Mouse (Mus musculus): Measurements from ENCODE around the gene Ndufs2.
"Not testable (repeated sequence)": the region's sequence is repeated elsewhere in the genome, so short reads cannot be mapped to it uniquely, and the experiment has no call there.

Gene Ndufs2

DNA sequence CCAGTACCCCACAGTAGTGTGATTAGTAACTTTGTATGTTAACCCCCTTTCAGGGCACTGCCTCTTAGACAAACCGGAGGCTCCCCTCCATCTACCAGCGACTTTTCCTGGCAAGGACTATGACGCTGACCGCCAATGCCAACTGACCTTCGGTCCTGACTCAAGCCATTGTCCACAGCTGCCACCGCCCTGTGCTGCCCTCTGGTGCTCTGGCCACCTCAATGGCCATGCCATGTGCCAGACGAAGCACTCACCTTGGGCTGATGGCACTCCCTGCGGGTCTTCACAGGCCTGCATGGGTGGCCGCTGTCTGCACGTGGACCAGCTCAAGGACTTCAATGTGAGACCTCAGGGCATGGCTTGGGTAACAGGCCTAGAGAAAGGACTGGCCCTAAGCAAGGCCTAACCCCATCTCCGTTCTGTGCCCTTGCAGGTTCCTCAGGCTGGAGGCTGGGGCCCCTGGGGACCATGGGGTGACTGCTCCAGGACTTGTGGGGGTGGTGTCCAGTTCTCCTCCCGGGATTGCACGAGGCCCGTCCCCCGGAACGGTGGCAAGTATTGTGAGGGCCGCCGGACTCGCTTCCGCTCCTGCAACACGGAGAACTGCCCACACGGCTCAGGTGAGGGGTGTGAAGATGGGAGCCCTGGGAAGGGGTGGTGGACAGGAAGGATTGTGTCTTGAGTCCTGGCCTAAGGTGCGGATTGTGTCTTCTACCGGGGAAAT, 5.1 kb upstream of the Ndufs2 start:
- no peak for DNase-seq (ENCODE audit: low read depth in 1 of 2, low spot score in 2 of 2)

DNA sequence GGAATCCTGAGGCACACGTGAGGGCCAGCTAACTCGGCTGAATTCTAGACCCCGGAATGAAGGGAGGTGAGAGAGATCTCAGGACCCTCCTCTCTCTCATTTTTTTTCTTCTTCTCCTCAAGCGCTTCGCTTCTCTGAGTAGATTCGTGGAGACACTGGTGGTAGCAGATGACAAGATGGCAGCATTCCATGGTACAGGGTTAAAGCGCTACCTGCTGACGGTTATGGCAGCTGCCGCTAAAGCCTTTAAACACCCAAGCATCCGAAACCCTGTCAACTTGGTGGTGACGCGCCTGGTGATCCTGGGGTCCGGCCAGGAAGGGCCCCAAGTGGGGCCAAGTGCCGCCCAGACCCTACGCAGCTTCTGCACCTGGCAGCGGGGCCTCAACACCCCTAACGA, 1.2 kb upstream of the Ndufs2 start:
- no peak for DNase-seq (ENCODE audit: low read depth in 1 of 2, low spot score in 2 of 2)

DNA sequence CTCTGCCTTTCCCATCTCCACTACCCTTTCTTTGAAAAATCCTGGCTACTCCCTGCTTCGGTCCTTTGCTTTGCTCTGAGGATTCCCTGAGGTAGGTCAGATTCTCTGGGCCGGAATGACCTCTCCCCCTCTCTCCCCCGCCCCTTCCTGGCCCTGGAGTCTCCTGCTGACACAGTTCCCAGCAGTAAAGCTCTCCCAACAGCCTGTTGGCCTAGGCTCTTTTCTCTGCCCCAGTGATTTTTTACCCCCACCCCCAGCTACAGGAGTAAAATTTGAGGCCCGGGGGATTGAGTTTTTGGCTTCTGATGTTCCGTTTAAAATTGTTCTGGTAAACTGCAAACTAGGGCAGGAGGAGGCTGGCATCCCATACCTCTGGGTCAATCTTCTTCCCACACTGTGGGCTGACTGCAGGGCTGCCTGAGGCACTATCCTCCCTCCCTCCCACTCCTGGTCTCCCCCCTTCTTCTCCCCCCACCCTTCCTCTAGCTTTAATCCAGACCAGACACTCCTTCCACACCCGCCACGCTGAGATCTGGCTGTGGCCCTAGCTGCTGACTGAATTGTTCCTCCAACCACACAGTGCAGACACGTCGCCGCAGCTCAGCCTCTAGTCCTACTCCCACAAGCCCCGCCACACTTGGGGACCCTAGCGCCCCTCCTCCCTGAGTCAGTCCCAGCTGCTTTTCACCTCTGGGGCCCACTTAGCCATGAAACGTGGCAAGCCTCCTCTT, 571 bp upstream of the Ndufs2 start:
- DNase-seq (ENCODE audit: low read depth in 1 of 2, low spot score in 2 of 2): no peak

DNA sequence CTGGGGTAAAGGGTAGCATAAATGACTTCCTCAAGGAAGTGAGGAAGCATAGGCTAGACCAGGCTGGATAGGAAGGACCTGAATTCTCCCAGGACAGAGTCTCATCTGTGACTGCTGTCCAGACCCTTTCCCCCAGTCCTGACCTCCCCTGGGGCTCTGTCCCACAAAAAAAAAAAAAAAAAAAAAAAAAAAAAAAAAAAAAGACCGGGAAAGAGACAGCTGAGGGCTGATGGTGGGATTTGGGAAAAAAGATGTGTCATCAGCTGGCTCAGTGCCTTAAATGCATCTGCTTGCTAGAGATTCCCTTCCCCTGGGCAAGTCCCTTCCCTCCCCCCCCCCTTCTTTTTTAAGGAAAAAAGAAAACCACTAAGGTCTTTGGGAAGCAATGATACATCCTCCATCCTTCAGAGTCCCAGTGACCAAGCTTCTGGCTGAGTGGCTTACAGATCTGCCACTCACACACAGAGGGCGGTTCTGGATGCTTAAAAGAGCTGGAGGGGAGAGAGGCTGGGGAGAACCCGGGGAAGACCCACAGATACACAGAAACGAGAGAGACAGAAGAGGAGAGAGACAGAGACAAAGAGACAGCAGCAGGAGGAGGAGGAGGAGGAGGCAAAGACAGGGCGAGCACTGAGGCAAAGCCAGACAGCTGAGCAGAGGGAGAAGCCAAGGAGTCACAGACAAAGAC, 1.1 kb downstream of the Ndufs2 start, which contains the start of gene Adamts4:
Adamts4 (plus strand) TSS at position 509 of the 688 bp plus-strand sequence.
- no peak for DNase-seq (ENCODE audit: low read depth in 1 of 2, low spot score in 2 of 2)

DNA sequence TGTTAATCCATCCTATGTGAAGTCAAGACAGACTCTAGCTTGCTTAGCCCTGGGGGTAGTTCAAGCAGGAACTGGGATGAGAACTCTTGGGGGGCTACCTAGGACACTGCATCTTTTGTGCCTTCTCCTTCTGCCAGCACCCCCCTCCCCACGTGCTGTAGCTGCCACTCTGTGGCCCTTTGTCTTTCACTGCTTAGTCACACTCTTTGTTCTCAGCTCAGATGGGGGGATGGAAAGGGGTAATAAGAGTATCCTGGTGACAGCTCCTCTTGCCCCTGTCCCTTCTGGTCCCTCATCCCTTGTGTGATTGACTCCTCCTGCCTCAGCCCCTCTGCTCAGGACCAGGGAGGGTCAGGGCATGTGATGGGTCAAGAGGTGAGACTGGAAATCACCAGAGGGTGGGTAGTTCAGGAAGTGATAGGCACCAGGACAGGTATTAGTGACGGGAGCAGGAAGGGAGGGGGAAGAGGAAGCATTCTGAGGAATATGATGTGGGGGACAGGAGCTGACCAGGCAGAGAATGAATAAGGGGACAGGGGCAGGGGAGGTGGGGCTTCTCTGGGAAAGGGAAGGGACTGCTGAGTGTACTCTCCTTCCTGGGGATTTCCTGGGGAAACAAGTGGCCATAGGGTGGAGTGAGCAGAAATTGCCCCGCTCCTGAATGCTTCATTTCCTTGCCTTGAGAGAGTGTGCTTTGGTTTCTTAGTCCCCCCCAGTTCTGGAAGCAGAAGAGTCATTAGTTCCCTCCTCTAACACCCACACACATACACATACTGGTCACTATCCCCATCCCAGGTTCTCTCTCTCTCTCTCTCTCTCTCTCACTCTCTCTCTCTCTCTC, 2.6 kb downstream of the Ndufs2 start:
- no peak for DNase-seq (ENCODE audit: low read depth in 1 of 2, low spot score in 2 of 2)

DNA sequence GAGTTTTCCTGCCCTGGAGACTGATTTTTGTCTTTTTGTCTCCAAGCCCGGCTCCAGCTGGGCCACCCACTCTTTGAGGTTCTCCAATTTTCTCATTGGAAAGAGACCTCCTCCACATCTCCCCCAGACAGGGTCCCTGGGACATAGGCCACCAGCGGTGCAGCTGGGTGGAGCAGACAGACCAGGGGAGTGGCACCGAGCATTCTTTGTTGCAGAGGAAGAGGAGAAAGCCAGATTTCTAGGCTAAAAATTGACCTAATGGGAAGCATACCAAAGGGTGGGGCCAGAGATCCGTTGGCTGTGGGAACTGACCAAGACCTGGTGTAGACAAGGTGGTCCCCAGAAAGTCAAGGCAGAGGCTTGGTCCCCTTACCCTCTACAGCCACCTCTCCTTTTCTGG, 3.3 kb downstream of the Ndufs2 start:
- DNase-seq (ENCODE audit: low read depth in 1 of 2, low spot score in 2 of 2): no peak

DNA sequence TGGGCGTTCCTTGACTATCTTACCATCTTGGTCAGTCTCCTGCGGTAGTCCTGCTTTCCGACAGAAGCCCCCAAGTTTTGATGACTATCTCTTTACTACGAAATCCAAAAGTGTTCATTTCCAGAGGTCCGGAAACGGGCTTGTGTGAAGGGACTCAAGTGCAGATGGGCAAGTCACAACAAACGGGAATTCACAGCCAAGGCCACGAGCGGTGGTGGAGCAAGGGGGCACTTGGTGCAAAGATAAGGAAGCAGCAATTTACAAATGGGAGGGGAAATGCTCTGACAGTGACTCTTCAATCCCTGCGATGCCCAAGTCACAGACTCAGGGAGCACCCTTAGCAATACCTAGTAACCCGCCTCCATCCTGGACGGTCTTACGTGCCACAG, 3.7 kb downstream of the Ndufs2 start:
- no peak for DNase-seq (ENCODE audit: low read depth in 1 of 2, low spot score in 2 of 2)

DNA sequence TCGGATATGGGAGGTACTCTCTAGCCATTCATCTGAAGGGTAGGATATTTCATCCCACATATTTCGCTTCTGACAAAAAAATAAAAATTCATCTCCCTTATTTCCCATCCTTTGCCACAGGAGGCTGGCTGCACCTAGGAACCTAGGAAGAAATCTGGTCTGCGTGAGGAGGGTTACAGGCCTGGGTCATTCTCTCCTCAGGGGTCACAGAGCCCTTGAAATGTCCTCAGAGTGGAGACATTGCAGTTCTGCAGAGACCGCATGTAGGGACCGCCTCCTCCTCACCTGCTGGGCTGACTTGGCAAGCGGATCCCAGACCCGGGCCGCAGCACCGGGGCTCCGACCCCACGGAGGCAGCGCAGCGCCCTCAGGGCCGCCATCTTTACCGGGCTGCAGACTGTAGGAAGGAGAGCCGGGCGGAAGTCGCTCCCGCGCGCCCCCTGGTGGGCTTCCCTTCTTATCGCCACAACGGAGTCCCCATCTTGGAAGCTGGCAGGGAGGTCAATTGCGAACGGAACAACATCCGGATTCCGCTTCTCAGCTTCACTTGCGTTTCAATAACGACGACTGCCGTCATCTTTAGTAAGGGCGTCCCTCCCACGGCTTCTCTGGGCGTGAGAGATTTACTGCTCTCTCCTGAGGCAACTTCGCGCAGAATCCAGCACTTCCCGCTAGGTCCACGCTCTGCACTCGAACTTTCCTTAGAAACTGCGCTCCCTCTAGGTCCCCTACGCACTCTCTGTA, 4.3 kb downstream of the Ndufs2 start:
- DNase-seq (ENCODE audit: low read depth in 1 of 2, low spot score in 2 of 2): peak; percentile 93 to 95

DNA sequence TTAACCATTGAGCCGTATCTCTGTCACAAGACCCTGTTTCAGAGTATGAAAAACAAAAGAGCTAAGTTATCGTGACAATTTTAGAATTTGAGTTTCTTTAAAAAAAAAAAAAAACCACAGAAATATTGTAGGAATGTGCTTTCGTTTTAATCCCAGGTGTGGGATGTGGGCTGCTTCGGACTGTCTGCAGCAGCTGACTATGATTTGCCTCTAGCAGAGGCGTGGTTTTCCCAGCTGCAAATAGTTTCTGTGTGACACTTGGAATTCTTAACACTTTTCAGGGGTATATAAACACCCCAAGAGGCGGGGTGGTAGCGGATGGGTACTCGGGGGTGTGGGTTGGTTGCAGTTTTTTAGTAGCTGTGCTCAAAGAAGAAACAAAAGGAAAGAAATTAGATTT, 5.8 kb downstream of the Ndufs2 start:
- no peak for DNase-seq (ENCODE audit: low read depth in 1 of 2, low spot score in 2 of 2)

DNA sequence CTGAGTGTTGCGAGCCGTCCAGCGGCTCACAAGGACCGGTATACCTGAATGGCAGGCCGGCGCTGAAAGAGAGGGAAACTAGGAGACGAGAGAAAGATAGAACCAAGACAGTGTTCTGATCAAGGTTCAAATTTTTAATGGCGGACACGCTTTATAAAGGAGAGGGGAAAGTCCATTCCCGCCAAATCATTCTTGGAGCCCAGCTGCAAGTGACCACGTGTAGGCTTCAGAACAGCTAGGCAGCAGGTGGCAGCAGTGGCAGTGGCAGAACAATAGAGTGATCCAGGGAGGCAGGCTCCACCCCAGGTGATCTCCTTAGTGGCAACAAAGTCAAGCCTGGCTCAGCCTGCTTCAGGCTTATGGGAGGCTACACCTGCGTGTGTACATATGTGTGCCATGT, 9.2 kb downstream of the Ndufs2 start:
- not testable (repeated sequence) for DNase-seq (ENCODE audit: low read depth in 1 of 2, low spot score in 2 of 2)

DNA sequence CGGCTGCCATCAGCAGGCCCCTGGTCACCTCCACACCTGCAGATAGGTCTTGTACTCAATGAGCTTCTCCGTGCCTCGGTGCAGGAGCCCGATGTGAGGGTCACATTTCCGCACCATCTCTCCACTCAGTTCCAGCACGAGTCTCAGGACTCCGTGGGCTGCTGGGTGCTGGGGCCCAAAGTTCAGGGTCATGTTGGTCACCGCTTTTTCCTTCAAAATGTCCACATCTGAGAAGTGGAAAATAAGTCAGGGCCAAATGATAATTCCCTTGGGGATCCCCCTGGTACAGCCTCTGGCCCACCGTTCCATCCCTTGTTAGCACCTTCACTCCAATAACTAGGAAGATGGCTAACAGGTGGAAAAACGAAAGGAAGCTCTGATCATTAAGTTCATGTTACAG, 10.3 kb downstream of the Ndufs2 start:
- no peak for DNase-seq (ENCODE audit: low read depth in 1 of 2, low spot score in 2 of 2)

DNA sequence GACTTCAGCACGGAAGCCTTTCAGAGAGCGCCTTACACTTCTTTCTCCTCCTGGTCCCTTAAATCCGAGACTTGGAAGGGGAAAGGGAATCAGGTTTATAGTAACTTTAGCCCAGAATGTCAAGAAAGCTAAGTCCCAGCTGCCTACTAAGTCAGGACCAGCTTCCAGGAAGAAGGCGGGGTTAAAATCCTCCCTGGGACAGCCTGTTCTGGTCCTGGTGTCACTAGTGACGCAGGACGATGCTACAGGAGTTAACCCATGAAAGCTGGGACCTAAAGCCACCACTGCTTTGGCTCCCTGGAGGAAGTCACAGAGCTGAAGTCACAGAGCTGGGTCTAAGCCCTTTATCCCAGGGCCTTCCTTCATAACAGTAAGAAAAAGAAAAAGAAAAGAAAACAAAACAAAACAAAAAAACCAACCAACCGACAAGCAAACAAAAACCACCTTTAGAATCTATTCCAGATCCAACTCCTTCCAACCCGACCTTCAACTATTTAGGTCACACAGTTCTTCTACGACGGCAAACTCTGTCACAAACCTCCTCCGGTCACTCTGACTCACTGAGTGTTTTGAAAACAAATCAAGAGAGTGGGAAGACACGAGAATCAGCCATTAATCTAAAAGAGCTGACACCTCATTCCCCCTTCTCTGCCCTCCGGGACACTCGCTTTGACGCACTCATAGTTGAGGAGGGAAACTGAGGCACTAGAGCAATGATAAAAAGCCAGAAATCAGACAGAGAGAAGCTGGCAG, 11.0 kb downstream of the Ndufs2 start:
- DNase-seq (ENCODE audit: low read depth in 1 of 2, low spot score in 2 of 2): no peak

DNA sequence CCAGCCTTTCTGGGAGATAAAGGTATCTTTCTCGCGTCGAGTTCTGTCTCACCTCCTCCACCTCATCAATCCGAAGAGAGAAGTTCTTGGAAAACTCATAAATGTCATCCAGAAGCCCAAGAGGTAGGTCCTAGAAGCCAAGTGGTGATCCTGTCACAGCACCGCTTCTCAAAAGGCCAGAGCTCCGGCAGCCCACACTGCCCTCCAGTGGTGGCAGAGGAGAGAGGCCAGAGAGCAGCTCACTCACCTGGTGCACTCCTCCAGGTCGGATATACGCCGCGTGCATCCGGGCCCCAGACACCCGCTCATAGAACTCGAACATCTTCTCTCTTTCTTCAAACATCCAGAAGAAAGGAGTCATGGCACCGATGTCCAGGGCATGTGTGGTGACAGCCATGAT, 12.7 kb downstream of the Ndufs2 start:
- peak in 1 of 2 experiments; percentile 57 for DNase-seq (ENCODE audit: low read depth in 1 of 2, low spot score in 2 of 2)

DNA sequence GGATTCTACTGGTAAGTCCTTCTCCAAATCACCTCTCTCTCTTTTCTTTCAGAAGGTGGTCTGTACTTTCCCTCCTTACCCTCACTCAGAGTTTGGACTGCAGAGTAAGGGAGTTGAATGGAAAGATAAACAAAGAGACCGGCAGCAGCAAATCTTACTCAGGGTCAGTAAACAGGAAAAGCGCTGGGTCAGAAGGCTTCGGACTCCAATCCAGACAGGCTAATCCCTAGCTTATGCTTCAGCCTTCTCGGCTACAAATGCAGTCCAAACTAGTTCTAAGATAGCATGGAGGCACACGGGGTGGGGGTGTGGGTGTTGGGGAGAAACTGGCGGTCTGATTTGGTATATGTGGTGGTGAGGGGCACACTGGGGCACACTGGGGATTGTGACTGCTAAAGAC, 13.8 kb downstream of the Ndufs2 start:
- DNase-seq (ENCODE audit: low read depth in 1 of 2, low spot score in 2 of 2): no peak

DNA sequence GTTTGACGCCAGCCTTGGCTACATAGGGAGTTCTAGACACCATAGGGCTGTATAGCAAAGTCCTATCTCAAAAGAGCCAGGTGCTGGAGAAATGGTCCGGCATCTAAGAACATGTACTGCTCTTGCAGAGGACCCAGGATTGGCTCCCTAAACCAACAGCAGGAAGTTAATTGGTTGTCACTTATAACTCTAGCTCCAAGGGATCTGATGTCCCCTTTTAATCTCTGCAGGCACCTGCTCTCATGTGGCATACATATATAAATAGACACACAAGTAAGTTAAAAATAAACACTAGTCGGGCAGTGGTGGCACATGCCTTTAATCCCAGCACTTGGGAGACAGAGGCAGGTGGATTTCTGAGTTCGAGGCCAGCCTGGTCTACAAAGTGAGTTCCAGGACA, 15.4 kb downstream of the Ndufs2 start:
- no peak for DNase-seq (ENCODE audit: low read depth in 1 of 2, low spot score in 2 of 2)

DNA sequence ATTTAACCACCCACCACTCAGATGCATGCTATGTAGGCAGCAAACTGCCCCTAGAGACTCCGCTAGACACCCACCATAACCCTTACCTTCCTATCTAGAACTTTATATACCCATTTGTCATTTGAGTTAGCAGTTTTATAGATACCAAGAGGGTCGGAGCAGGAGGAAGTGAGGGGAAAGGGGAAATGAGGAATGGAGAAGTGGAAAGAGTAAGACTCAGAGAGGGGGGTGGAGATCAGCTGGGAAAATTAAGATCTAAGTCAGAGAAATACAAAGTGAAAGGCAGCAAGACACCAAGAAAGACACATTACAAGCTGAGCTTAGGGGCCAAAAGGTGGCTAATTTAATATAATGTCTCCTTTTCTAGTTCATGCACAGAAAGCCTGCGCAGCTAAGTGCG, 16.6 kb downstream of the Ndufs2 start:
- DNase-seq (ENCODE audit: low read depth in 1 of 2, low spot score in 2 of 2): no peak

DNA sequence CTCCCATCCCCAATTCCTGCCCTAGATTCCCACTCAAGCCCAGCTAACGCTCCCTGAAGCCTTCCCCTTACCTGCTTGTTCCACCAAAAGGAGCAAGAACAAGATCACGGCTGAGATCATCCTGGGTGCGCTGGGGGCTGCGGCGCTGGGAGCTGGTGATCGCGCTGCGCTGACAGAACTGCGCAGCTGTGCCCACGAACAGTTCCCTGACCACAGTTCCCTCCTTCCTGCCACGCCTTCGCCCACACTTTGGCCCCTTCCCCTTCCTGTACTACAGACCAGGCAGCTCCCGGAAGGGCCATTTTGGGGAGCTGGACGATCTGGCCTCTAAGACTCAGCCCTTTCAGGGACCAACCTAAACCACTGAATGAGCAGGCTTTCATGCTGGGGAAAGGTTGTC, 17.1 kb downstream of the Ndufs2 start, which contains the start of gene Fcer1g:
Fcer1g (minus strand) TSS at position 240 of the 400 bp plus-strand sequence.
- DNase-seq (ENCODE audit: low read depth in 1 of 2, low spot score in 2 of 2): peak; percentile 39 to 70

DNA sequence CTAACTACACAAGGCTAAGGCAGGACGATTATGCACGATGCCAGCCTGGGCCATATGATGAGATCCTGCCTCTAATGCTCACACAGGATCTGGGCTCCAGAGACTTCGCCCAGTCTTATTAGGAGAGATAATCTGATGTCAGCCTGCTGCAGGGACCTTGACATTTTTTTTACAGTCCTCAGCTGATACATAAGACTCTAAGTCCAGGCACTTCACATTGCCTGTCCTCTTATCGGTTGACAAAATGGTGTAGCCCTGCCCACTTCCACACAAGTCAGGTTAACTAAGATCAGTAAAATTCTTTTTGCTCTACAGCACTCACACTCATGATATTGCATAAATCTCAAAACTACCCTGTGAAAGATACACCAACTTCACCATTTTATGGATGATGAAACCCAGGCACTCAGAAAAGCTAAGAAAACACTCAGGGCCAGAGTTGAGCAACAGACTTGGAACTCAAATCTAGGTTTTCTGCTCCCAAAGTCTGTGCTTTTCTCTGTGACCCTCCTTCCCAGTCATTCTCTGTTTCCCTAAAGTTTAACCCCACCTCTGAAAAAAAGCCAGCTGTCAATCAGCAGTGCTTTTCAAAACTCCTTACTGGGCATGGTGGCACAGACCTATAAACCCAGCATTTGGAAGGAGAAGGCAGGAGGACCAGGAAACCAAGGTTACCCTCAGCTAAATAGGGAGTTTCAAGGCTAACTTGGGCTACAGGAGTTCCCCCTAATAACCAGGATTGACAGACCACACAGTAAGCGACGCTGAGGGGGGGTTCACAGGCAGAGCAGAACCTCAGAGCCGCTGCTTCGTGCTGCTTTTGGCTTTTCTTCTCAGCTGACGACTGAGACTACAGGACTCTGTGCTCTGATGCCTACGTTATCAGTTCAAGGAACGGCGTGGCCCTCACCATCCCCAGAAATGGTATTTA, 18.1 kb downstream of the Ndufs2 start:
- peak in 1 of 2 experiments; percentile 14 for DNase-seq (ENCODE audit: low read depth in 1 of 2, low spot score in 2 of 2)

DNA sequence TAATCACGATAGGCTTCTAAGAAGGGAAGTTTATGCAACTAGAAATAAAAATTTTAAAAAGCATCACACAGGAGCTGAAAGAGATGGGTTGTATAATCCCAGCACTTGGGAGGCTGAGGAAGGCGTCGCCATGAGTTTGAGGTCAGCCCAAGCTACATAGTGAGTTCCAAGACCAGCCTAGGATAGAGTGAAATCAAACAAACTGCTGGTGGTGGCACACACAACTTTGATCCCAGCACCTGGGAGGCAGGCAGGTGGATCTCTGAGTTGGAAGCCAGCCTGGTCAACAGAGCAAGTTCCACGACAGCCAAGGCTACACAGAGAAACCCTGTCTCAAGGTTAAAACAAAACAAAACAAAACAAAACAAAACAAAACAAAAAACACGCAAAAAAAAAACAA, 18.8 kb downstream of the Ndufs2 start:
- DNase-seq (ENCODE audit: low read depth in 1 of 2, low spot score in 2 of 2): no peak
